In the genomic region with DNA sequence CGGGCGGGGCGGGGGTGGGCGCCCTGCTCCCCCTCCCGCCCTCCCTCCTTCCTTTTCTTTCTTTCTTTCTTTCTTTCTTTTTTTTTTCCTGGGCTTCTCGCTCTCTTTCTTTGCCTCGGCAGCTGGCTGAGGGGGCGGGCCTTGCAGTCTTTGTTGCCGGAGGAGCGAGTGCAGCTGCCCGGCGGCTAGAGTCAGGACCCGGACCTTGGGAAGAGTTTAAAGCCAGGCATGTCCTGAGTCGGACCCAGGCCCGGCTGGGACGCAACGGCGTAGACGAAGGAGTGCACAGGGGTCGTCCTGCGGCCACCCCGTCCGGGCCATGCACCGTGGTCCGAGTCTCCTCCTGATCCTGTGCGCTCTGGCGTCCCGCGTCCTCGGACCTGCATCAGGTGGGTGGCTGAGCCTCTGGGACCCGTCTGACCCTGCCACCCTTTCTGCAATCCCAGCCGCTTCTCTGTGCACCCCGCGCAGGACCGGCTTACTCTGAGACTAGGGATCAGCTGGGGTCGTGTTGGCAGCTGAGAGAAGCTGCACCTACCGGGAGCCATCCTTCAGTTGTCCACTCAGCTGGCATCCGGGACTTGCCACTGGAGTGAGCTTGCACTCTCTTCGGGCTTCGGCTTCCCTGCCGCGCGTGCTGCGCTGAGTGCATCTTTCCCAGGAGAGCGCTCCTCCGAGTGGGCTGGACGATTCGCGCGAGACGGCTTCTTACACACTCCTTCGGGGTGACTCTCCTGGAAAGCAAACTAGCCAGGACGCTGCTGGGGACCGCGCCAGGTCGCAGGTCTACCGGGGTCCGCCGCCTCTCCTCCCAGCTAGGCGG, we compare ENCODE assay signal across 7 mouse cellular contexts. TPM values are rescaled to one million over a fixed set of nuclear protein-coding genes. Genes with fewer than 3 reads are reported as not detected.
DNase-seq lines count a peak whose midpoint lies in the region; ATAC-seq and TF ChIP-seq lines count a peak whose summit lies in the region.

Adamts7 (plus strand) TSS at position 144 of the 823 bp plus-strand sequence.

- under 1% methylated on average over 54 of the region's 60 CpGs for WGBS in forebrain, embryonic 11.5 days
- under 1% methylated on average over 54 of the region's 60 CpGs for WGBS in hindbrain, embryonic 11.5 days

- H3K9ac ChIP-seq in forebrain, embryonic 11.5 days (ENCODE audit: low read length) = peak within 1 kb of the TSS; percentile 86
- peak within 1 kb of the TSS; percentile 77 for H3K9ac ChIP-seq in hindbrain, embryonic 11.5 days (ENCODE audit: low read depth, low read length)

- no peak for TF ChIP-seq CTCF in G1E (IDR thresholded peaks at IDR 0.05; ENCODE audit: low read depth, low read length)

- H3K36me3 ChIP-seq in G1E (replicated peaks) = no peaks in the 10 kb centered on the region
- no peaks in the 10 kb centered on the region for H3K36me3 ChIP-seq in forebrain, embryonic 11.5 days (ENCODE audit: control insufficient read depth, insufficient read depth, low read length)
- H3K36me3 ChIP-seq in hindbrain, embryonic 11.5 days (ENCODE audit: control insufficient read depth, insufficient read depth, low read length) = no peaks in the 10 kb centered on the region

- H3K27me3 ChIP-seq in G1E (ENCODE audit: insufficient read depth, low read length) = peaks cover 3% of the 10 kb centered on the region; the same call in 1 of the 2 replicates
- H3K27me3 ChIP-seq in forebrain, embryonic 11.5 days (ENCODE audit: control insufficient read depth, insufficient read depth, low read length) = no peaks in the 10 kb centered on the region
- H3K27me3 ChIP-seq in hindbrain, embryonic 11.5 days (ENCODE audit: control insufficient read depth, insufficient read depth, low read length) = no peaks in the 10 kb centered on the region

- no peaks in the 10 kb centered on the region for H3K4me1 ChIP-seq in G1E (ENCODE audit: insufficient read depth, low read depth, low read length)
- H3K4me1 ChIP-seq in forebrain, embryonic 11.5 days (replicated peaks; ENCODE audit: control insufficient read depth, insufficient read depth, low read length) = peaks cover 2% of the 10 kb centered on the region; the same call in 1 of the 2 replicates
- H3K4me1 ChIP-seq in hindbrain, embryonic 11.5 days (replicated peaks; ENCODE audit: control insufficient read depth, insufficient read depth, low read length) = 0 out of 2 replicates have a peak, but pooled peaks cover 2% of the 10 kb centered on the region

- H3K27ac ChIP-seq in forebrain, embryonic 11.5 days (ENCODE audit: low read depth, low read length) = peak within 1 kb of the TSS; percentile 59; the same call in 1 of the 2 replicates
- H3K27ac ChIP-seq in hindbrain, embryonic 11.5 days (ENCODE audit: low read depth, low read length) = peak within 1 kb of the TSS; percentile 54

- intact Hi-C loops in left cerebral cortex, postnatal 36 days (cut with DNase I) = no loop called here

- peak within 1 kb of the TSS; percentile 13; the same call in 1 of the 2 replicates for H3K4me3 ChIP-seq in G1E (ENCODE audit: low read depth, low read length)
- peak within 1 kb of the TSS; percentile 72 for H3K4me3 ChIP-seq in forebrain, embryonic 11.5 days (ENCODE audit: low read depth, low read length)
- peak within 1 kb of the TSS; percentile 69 for H3K4me3 ChIP-seq in hindbrain, embryonic 11.5 days (ENCODE audit: low read depth, low read length)

- peak within 1 kb of the TSS; percentile 86 for H3K4me2 ChIP-seq in forebrain, embryonic 11.5 days (ENCODE audit: low read depth, low read length, severe bottlenecking)
- peak within 1 kb of the TSS; percentile 89 for H3K4me2 ChIP-seq in hindbrain, embryonic 11.5 days (replicated peaks; ENCODE audit: low read depth, low read length)

- no peak for DNase-seq in G1E (ENCODE audit: low spot score)
- DNase-seq in adrenal gland, postnatal 25 days = peak; percentile 46
- DNase-seq in forebrain, embryonic 11.5 days (ENCODE audit: low spot score) = peak; percentile 84
- DNase-seq in hindbrain, embryonic 11.5 days (ENCODE audit: low spot score) = peak; percentile 76
- DNase-seq in left cerebral cortex, postnatal 36 days (ENCODE audit: low spot score in 2 of 2) = peak; percentile 30 to 35
- DNase-seq in right cerebral cortex, postnatal 4 days = peak; percentile 56

- peaks cover 8% of the 10 kb centered on the region for H3K9me3 ChIP-seq in G1E (replicated peaks)
- no peaks in the 10 kb centered on the region; the same call in 1 of the 2 replicates for H3K9me3 ChIP-seq in forebrain, embryonic 11.5 days (ENCODE audit: control insufficient read depth, low read length)
- no peaks in the 10 kb centered on the region for H3K9me3 ChIP-seq in hindbrain, embryonic 11.5 days (ENCODE audit: control insufficient read depth, low read length)

- ATAC-seq in G1E (ENCODE audit: extremely low read depth, insufficient number of reproducible peaks, low FRiP score, poor library complexity, severe bottlenecking) = no peak
- ATAC-seq in forebrain, embryonic 11.5 days (replicated peaks; ENCODE audit: low FRiP score) = peak; percentile 83
- peak; percentile 83 for ATAC-seq in hindbrain, embryonic 11.5 days (ENCODE audit: low FRiP score)
- ATAC-seq in megakaryocyte progenitor cell, adult 5-6 weeks (replicated peaks; ENCODE audit: poor library complexity) = peak; percentile 35

RNA-seq across cellular contexts. Expression of gene Adamts7, which starts in this region (rescaled TPM):
- total RNA-seq in G1E (2014; fragmentation: Nextera tagmentation) (not detected in 2 replicates), G1E (2017) (0.17 TPM in 1 of 2 replicates, not detected in the other)
- not detected in 2 replicates for polyA plus RNA-seq in G1E (2012)
- 6.0 and 7.5 TPM in 2 replicates for total RNA-seq in adrenal gland, postnatal 25 days (2021)
- 21.5 and 22.2 TPM in 2 replicates for polyA plus RNA-seq in forebrain, embryonic 11.5 days (2014; fragmentation: Nextera tagmentation; extraction: Ambion mirVana)
- 10.3 and 10.4 TPM in 2 replicates for polyA plus RNA-seq in hindbrain, embryonic 11.5 days (2014; fragmentation: Nextera tagmentation; extraction: Ambion mirVana)
- total RNA-seq in left cerebral cortex, postnatal 36 days (2021) = under 1 TPM; 0.30 to 0.43 TPM
- total RNA-seq in megakaryocyte progenitor cell, adult 5-6 weeks (2015) = not detected in 2 replicates
- 0.07 TPM in 1 of 2 replicates, not detected in the other for total RNA-seq in megakaryocyte progenitor cell, adult 5-6 weeks (2017)

Comparison
In these comparisons a context has a peak if more than half of its experiments do, and no peak if none do; other contexts are left out.
1. RNA of gene Adamts7 (polyA plus RNA-seq): 21.5 to 22.2 TPM in forebrain, embryonic 11.5 days and 10.3 to 10.4 TPM in hindbrain, embryonic 11.5 days; not detected in G1E; every median in the first group is over 10 times any median in the second.
2. Peak in DNase-seq in left cerebral cortex, postnatal 36 days; RNA of the gene not detected or under 1 TPM.
3. Peak in ATAC-seq in megakaryocyte progenitor cell, adult 5-6 weeks; RNA of the gene not detected or under 1 TPM.
4. H3K4me3 ChIP-seq: peak in every context shown above with its lines; median percentile 72 in forebrain, embryonic 11.5 days; 69 in hindbrain, embryonic 11.5 days; 13 in G1E.